Mouse (Mus musculus): Measurements from ENCODE around the gene Acly. TPM values are rescaled to one million over a fixed set of nuclear protein-coding genes. Genes with fewer than 3 reads are reported as not detected.

The Acly gene
- polyA plus RNA-seq, 1 experiment from 2014 or later: 291 TPM

Small RNA genes within 50 kb of the gene (microRNA-seq; reads per million reads assigned to microRNA genes)
- not detected for gene Gm27374
- not detected for gene Mir7116

Other genes starting within 250 kb of the Acly start
- 1,675 and 1,681 TPM in 2 replicates for gene Eif1, start 208.1 kb downstream of the Acly start, polyA plus RNA-seq (2016; fragmentation: Nextera tagmentation; extraction: Ambion mirVana)
- 0.37 TPM in 1 of 2 replicates, not detected in the other for gene Gast, start 193.6 kb downstream of the Acly start, polyA plus RNA-seq (2016; fragmentation: Nextera tagmentation; extraction: Ambion mirVana)
- 14.0 and 14.2 TPM in 2 replicates for gene Hap1, start 171.9 kb downstream of the Acly start, polyA plus RNA-seq (2016; fragmentation: Nextera tagmentation; extraction: Ambion mirVana)
- 45.8 and 52.6 TPM in 2 replicates for gene Jup, start 130.2 kb downstream of the Acly start, polyA plus RNA-seq (2016; fragmentation: Nextera tagmentation; extraction: Ambion mirVana)
- 34.1 and 34.9 TPM in 2 replicates for gene P3h4, start 113.2 kb downstream of the Acly start, polyA plus RNA-seq (2016; fragmentation: Nextera tagmentation; extraction: Ambion mirVana)
- 61.4 and 67.0 TPM in 2 replicates for gene Fkbp10, start 112.3 kb downstream of the Acly start, polyA plus RNA-seq (2016; fragmentation: Nextera tagmentation; extraction: Ambion mirVana)
- gene Nt5c3b, start 86.2 kb downstream of the Acly start, polyA plus RNA-seq (2016; fragmentation: Nextera tagmentation; extraction: Ambion mirVana): 150 and 156 TPM in 2 replicates
- 0.75 and 0.98 TPM in 2 replicates for gene Klhl10, start 86.1 kb downstream of the Acly start, polyA plus RNA-seq (2016; fragmentation: Nextera tagmentation; extraction: Ambion mirVana)
- gene Klhl11, start 55.3 kb downstream of the Acly start, polyA plus RNA-seq (2016; fragmentation: Nextera tagmentation; extraction: Ambion mirVana): 7.4 and 8.5 TPM in 2 replicates
- 1.4 and 1.7 TPM in 2 replicates for gene Ttc25, start 17.6 kb upstream of the Acly start, polyA plus RNA-seq (2016; fragmentation: Nextera tagmentation; extraction: Ambion mirVana)
- gene Cnp, start 46.9 kb upstream of the Acly start, polyA plus RNA-seq (2016; fragmentation: Nextera tagmentation; extraction: Ambion mirVana): 21.3 and 25.1 TPM in 2 replicates
- gene Nkiras2, start 91.2 kb upstream of the Acly start, polyA plus RNA-seq (2016; fragmentation: Nextera tagmentation; extraction: Ambion mirVana): 77.2 and 81.4 TPM in 2 replicates
- 272 and 279 TPM in 2 replicates for gene Dnajc7, start 92.2 kb upstream of the Acly start, polyA plus RNA-seq (2016; fragmentation: Nextera tagmentation; extraction: Ambion mirVana)
- gene Zfp385c, start 164.5 kb upstream of the Acly start, polyA plus RNA-seq (2016; fragmentation: Nextera tagmentation; extraction: Ambion mirVana): 1.2 TPM in 2 replicates
- 3.3 and 3.6 TPM in 2 replicates for gene Dhx58, start 176.3 kb upstream of the Acly start, polyA plus RNA-seq (2016; fragmentation: Nextera tagmentation; extraction: Ambion mirVana)
- gene Kat2a, start 184.5 kb upstream of the Acly start, polyA plus RNA-seq (2016; fragmentation: Nextera tagmentation; extraction: Ambion mirVana): 72.4 and 80.6 TPM in 2 replicates
- 0.56 TPM in 1 of 2 replicates, not detected in the other for gene Hspb9, start 185.8 kb upstream of the Acly start, polyA plus RNA-seq (2016; fragmentation: Nextera tagmentation; extraction: Ambion mirVana)
- 13.0 and 13.1 TPM in 2 replicates for gene Rab5c, start 210.2 kb upstream of the Acly start, polyA plus RNA-seq (2016; fragmentation: Nextera tagmentation; extraction: Ambion mirVana)
- gene Kcnh4, start 231.9 kb upstream of the Acly start, polyA plus RNA-seq (2016; fragmentation: Nextera tagmentation; extraction: Ambion mirVana): 0.64 and 0.71 TPM in 2 replicates
- not detected in 2 replicates for gene Hcrt, start 234.9 kb upstream of the Acly start, polyA plus RNA-seq (2016; fragmentation: Nextera tagmentation; extraction: Ambion mirVana)
- 3.3 and 3.7 TPM in 2 replicates for gene Ghdc, start 243.0 kb upstream of the Acly start, polyA plus RNA-seq (2016; fragmentation: Nextera tagmentation; extraction: Ambion mirVana)

Data from embryonic facial prominence, embryonic 10.5 days (tissue).